Mouse (Mus musculus) spleen, adult 12 weeks (tissue): Measurements from ENCODE around the gene Klhl28.

Experiments used
- DNase-seq: peaks from one replicate; pipeline ENCODE4 v3.0.0; 2022; ENCODE audit warnings: low spot score

The Klhl28 gene

DNA sequence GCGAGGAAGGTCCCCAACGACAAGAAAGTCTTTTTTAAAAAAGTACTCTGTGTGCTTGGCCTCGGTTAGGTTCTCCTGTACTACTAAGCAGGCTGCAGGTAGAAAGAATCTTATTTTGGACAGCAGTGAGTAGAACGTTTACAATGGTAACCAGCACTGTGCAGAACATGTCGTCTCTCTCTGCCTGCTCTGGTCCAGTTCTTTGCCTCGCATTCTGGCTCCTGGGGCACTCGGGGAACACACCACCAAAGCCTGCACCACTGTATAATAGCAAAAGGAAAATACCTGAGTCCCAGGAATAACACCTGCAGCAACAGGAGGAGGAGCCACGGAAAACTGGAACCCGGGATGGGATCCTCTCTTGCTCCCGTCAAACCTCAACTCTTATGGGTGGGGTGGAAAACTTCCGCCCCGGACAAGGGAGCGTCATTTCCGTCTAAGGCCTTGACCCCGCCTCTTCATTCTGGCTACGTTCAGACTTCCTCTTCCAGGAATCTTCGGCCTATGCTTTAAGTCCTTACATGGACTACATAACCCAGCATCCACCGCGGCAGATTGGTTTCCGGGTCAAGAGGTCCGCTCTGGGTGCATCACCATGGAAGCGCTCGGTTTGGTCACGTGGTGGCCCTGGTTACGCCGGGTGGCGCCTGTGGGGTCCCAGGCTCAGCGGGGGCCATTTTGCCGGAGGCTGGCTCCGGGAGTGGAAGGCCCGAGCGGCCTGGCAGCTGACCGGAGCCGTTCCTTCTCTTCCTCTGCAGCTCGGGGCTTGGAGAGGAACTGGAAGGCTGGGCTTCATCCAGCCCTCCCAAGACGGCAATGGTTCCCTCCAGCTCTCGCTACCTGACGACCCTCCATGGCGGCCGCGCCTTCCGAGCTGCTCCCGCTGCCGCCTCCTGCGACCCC, at the start of gene Klhl28, which contains the start of gene Togaram1:
TSS of gene Klhl28 (minus strand) at position 411 of the 903 bp plus-strand sequence.
TSS of gene Togaram1 (plus strand) at position 681 of the 903 bp plus-strand sequence.
- peak; percentile 97 for DNase-seq

DNA sequence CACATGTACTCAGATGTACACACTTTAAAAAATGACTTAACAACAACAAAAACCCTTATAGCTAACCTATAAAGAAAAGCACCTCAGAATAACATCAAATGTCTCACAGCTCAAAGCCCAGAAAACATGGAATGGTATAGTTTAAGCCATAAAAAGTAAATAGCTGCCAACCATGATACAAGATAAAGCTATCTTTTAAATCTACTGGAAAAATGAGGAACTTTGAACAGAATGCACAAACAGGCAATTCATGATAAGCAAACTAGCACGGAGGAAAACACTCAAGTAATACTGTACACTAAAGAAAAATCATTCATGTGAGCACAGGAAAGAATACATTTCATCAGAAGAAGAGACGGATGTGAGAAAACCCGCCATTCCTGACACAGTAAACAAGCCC, 42.4 kb upstream of the Klhl28 start:
- no peak for DNase-seq

DNA sequence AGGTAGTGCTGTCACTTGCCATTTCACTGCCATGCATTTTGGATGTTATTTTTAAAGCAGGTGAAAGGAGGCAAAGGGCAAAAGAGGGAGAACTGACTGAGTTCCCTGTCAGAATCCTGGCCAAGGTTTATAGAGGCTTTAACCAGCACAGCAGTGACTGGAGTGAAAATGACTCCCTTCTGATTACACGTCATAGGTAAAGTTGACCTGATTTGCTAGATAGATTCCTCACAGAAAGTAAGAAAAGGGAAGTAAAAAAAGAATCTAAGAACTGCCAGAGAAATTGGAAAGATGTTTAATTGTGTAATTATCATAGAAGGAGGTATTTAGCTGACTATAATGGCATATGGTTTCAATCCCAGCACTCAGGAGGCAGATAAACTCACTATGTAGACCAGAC, 12.2 kb upstream of the Klhl28 start:
- no peak for DNase-seq

DNA sequence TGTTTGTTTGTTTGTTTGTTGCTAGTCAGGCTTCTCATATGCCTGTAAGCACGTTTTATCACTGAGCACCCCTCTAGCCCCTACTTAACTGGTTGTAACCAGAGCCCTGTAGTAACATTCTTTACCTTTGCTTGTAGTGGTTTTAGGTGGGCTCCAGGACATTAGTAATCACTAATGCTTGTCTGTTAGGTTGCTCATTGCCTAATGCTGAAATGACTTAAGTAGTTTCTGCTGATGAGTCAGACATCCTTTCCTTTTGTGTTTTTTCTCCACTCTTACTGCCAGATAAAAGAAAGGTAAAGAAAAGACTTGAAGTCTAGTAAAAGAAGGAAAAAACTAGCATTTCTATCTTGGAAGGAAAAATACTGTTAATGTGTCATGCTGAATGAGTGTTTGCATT, 10.9 kb upstream of the Klhl28 start:
- DNase-seq = no peak

DNA sequence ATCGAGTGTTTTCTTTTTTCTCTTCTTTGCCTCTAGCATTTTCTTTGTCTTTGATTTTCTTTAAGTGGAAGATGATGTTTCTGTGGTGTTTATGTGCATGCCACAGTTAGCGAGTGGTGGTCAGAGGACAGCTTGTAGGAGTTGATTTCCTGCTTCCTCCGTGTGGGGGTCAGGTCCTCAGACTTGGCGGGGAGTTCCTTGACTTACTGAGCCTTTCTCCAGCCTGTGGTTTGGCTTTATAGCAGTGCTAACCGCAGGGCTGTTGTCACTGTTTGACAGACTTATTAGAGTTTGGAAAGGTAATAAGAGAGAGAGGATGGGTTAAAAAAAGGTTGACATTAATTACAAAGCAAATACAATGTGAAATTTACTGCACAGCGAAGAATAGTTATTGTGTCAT, 10.2 kb upstream of the Klhl28 start:
- DNase-seq = no peak

DNA sequence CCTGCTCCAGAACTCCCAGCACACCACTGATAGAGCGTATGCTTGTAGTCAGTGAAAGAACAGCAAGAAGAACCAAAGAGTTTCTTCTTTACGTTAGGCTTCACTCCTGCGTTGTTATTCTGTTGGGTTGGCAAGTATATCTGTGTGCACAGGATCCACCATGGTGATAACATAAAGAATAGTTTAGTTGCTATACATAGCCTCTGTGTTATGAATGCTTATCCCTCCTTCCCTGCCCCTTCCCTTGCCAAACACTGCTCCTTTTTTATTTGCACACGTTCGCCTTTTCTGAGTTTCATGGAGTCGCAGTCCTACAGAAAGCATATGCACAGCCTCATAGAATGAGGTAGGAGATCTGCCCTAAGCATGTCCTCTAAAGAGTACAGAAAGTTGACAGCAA, 6.7 kb upstream of the Klhl28 start:
- DNase-seq = no peak

DNA sequence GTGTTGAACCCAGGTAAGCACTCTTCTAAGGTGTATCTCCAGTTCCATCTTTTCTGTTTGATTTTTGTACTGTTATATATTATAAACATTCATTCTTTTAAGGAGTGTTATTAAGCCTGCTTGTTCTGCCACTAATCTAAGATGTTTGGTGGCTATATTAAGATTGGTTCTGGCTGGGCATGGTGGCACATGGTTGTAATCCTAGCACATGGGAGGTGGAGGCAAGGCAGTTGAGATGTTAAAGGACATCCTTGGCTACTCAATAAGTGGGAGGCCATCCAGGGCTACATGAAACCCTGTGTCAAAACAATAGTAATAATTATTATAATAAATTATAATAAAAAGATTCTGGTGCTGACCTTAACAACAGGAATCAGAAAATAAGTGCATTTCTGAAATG, 6.1 kb upstream of the Klhl28 start:
- no peak for DNase-seq

DNA sequence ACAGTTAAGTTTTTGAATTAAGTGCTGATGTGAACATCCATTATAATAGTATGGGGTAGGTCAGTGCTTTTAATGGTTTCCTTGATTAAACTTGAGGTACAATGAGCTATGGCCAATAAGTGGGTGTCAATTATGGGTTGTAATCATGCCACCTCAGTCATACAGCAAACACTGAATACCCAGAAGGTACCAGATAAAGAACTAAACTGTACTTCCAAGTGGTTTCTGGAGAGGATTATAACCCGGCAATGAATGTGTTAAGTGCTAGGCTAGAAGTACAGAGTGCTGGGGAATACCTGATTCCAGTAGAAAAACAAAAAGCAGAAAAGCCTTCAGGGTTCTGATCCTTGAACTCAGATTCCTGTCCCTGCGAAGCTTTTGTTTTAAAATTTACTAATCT, 2.7 kb upstream of the Klhl28 start:
- no peak for DNase-seq

DNA sequence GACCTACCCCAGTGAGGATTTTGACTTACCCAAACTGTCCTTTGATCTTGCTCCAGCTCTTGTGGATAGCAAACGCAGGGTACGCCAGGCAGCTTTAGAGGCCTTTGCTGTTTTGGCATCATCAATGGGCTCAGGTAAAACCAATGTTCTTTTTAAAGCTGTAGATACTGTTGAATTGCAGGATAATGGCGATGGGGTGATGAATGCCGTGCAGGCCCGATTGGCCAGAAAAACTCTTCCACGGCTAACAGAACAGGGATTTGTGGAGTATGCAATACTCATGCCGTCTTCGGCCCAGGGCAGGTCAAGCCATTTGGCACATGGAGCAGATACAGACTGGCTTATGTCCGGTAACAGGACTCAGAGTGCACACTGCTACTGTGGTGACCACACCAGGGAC, 2.1 kb upstream of the Klhl28 start:
- DNase-seq = no peak

DNA sequence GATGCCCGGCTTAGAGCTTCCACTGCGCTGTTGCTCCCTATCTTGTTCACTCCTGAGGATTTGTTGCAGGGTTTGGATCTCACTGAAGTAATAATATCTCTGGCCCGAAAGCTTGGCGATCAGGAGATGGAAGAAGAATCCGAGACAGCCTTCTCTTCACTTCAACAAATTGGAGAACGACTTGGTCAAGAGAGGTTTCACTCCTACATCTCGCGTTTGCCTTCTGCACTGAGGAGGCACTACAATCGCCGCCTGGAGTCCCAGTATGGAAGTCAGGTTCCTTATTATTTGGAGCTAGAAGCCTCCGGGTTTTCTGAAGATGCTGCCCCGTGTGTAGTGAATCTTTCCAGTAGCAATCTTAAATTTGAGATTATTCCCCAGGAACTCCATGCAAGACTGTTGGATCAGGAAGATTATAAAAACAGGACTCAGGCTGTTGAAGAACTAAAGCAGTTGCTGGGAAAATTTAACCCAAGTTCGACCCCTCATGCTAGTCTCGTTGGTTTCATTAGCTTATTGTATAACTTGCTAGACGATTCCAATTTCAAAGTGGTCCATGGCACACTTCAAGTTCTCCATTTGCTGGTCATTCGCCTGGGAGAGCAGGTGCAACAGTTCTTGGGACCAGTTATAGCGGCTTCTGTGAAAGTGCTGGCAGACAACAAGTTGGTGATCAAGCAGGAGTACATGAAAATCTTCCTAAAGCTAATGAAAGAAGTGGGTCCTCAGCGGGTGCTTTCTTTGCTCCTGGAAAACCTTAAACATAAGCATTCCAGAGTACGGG, 1.5 kb upstream of the Klhl28 start:
- DNase-seq = no peak

DNA sequence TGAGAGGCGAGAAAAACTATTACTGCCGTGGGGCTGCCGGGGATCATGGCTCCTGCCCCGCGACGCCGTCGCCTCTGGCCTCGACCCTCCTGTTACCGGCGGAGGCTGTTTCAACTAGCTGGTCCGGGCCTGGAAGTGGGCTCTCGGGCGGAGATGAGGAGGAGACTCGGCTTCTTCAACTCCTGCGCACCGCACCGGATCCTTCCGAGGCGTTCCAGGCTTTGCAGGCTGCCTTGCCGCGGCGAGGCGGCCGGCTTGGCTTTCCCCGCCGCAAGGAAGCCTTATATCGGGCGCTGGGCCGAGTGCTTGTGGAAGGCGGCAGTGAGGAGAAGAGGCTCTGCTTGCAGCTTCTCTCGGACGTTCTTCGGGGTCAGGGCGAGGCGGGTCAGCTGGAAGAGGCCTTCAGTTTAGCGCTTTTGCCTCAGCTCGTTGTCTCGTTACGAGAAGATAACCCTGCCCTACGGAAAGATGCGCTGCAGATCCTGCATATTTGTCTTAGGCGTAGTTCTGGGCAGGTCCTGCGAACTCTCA, 832 bp upstream of the Klhl28 start:
- peak; percentile 57 for DNase-seq

DNA sequence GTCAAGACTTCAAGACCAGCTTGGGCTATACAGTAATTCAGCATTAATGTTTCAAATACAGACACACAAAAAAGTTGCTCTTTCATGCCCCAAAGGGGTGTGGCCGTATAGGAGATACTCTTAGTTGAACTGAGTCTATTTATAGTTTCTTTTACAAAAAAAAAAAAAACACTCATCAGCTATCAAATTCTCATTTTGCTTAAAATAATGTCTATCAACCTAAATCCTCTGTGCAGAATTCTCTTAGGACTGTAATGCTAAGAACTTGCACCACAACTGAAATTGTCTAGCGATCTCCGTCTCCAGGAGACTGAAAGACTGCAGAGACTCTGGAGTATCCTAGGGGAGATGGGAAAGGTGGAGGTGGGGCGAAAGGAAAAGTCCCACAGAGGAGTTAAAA, 774 bp downstream of the Klhl28 start:
- DNase-seq = no peak

DNA sequence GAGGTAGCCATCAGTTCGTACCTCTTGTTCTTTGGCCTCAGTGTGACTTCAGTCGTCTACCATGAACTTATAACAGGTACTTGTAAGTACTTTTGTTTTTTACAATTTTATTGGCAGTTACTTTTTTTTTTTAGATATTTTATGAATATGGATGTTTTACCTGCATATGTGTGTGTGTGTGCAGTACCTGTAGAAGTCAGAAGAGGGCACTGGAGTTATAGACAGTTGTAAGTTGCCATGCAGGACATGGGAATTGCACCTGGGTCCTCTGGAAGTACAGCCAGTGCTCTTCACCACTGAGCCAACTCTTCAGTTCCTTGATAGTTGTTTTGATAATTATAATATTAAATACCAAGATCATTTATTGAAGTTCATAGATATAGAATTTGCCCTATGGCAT, 27.8 kb downstream of the Klhl28 start:
- DNase-seq = no peak

DNA sequence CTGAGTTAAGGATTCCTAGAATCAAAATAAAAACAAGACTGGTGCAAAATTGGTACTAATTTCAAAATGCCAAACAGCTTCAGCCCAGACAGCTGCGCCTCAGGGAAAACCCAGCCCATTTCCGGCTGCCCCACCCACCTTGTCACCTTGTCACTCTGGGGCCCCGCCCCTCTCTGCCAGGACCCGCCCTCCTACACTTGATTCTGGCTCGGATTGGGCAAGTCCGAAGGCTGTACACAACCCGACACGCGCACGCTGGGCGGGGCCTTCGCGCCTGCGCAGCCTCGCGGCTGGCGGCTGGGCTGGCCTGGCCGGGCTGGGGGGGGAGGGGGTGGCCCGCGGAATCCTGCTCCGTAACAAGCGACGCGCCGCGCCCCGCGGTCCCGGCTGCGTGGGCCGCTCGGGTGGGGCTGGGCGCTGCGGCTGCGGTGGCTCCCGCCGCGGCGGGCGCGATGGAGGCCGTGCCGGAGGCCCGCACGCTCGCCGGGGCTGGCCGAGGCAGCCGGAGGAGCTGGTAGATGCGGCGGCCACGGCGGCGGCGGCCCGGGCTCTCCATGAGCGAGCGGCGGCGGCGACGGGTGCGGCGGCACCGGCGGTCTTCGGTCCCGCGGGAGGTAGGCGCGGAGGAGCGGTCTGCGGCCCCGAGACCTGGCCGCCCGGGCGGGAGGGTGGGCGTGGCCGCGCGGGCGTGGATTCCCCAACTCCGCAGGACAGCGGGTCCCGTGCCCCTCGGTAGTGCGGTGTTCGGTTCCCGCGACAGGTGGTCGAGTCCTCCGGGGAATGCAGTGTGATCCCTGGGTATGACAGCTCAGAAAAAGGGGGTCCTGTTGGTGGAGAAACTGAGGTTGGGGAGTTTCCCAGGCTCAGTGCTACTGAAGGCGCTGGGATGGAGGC, 47.5 kb downstream of the Klhl28 start, which contains the start of gene Gm527:
TSS of gene Gm527 (plus strand) at position 329 of the 894 bp plus-strand sequence.
- peak; percentile 94 for DNase-seq

DNA sequence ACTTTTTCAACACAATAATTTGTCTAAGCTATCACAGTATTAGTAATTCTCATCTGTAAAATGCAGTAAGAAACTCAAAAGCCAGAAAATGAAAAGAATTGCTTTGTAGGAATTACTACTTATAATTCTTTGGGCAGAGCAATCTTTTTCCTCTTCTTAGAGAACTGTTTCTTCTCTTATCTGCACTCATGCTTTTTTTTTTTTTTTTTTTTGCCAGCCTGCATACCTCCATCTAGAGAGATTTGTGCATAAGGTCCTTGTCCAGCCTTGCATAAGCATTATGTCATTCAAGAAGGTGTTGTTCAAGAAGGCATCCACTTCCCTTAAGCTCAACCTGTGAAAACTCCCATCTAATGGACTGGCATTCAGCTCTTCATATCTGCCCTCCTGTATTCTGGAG, 48.6 kb downstream of the Klhl28 start:
- DNase-seq = no peak

DNA sequence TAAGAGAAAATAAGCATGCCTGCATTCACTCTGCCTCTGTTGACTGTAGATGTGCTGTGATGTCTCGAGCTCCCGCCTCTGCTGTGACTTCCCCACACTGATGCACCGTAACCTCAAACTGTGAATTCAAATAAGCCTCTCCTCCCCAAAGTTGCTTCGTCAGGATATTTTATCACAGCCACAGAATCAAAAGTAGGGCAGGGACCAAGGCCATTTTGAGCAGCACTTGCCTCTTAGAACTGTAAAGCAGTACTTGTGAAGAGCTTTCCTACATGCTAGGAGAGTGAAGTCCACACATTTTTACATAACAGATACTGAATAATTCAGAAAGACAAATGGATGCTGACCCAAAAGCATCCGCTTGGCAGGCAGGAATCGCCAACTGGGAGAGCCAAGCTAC, 52.3 kb downstream of the Klhl28 start:
- no peak for DNase-seq

DNA sequence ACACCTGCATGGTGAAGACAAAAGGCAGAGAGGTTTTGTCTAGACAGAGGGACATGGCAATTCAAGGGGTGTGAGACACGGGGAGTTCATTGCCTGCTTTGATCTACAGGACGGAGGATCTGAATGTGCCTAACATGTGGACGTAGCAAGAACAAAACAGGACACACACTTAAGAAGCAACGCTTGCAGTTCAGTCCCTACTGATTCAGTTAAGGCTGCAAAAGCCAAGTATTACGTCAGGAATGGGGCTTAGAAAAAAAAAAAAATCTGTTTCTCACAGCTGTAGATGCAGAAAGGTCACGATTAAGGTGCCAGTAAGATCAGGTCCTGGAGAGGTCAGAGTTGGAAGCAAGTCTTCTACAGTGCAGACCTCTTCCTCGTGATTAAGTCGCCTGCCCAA, 62.1 kb downstream of the Klhl28 start:
- DNase-seq = no peak

DNA sequence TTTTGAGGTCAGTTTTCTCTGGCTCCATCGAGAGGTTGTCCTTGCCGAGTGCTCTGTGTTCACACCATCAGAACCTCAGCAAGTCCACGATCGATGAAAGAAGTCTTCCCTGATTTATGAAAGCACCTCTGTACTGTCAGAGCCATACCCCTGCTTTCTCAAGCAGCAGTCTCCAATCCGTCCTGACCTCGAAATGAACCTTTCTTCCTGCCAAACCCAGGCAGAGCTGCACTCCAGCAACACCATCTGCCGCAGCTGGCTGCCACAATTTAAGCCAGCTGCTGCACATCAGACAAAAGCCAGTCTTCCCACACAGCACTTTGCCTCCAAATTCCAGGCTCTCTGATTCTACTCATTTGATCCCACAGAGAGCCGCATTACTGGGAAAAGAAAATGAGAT, 62.8 kb downstream of the Klhl28 start:
- DNase-seq = no peak

DNA sequence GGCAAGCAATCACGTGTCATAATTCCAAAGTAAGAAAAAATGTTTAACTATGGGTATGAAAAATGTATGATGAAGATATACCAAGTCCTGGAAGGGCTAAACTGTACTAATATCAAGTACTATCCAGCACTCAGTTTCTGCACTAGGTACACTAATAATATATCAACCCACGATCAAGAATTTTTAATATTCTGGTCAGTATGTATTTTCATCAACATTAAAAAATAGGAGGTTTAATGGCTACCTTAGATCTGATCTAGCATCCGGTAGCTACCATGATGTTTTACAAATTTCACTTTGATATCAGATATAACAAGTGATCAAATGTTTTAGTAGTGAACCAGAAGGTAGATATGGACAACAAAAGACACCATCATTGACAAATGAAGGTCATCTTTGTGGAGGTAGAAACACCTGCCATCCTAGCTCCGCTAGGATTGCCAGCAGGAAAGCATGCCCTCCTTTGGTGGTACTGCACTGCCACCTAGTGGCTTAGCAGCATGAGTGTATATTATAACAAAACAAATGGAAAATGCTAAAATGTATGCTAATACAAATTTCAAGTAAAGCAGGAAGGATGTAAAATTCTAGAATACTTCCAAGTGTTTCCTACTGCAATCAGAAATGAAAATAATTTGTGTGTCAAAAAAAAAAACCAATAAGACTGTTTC, 68.1 kb downstream of the Klhl28 start:
- no peak for DNase-seq
